Mouse (Mus musculus) left cerebral cortex, adult 9 months (tissue): ENCODE results near the gene Vps26a.

Source experiments
- DNase-seq, 2 experiments: peaks; one replicate each; pipeline ENCODE4 v3.0.0; 2022; ENCODE audit warnings: low spot score in 2 of 2

Vps26a gene

GRCm38 (mm10) chr10:62418831-62419356 is 67.7 kb downstream of the Vps26a start:
- DNase-seq: no peak

- no peak for DNase-seq
Measured at GRCm38 (mm10) chr10:62413606-62413982, 73.0 kb downstream of the Vps26a start.

GRCm38 (mm10) chr10:62412906-62413605 is 73.5 kb downstream of the Vps26a start:
- no peak for DNase-seq

- peak in 1 of 2 experiments; percentile 28 for DNase-seq
Measured at GRCm38 (mm10) chr10:62411431-62412410, 74.9 kb downstream of the Vps26a start.

DNA sequence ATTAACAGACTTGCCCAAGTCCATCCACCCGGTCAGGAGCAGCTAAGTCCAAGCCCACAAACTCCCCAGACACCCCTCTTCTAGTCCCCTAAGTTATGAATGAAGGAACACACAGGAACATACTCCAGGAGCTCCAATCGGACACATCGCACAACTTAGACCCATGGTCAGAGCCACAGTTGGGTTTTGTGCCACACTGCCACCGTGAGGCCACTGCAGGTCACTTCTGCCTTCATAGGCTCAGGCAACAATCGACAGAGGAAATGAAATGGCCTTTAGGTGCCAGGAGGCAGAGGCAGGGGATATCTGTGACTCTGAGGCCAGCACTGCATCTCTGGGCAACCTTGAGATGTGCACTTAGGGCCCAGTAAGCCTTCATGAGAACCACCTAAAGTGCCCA is 75.7 kb downstream of the Vps26a start:
- peak in 1 of 2 experiments; percentile 77 for DNase-seq
